Mouse (Mus musculus): ENCODE results near the gene Xntrpc. TPM values are rescaled to one million over a fixed set of nuclear protein-coding genes. Genes with fewer than 3 reads are reported as not detected.
"Not testable (repeated sequence)": the region's sequence is repeated elsewhere in the genome, so short reads cannot be mapped to it uniquely, and the experiment has no call there.

Xntrpc gene
- polyA plus RNA-seq, 1 experiment from 2014 or later: 0.45 TPM

DNA sequence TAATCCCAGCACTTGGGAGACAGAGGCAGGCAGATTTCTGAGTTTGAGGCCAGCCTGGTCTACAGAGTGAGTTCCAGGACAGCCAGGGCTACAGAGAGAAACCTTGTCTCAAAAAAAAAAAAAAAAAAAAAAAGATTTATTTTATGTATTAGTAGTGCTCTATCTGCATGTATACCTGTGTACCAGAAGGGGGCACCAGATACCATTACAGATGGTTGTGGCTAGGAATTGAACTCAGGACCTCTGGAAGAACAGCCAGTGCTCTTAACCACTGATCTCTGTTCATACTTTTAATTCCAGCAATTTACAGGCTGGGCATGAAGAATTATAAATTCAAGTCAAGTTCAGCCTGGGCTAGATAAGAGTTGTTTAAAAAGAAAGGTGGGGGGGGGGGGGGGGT is 17.0 kb upstream of the Xntrpc start:
- H3K27me3 ChIP-seq (ENCODE audit: insufficient read depth, low read length); ATAC-seq (replicated peaks; ENCODE audit: low FRiP score, low read depth); H3K36me3 ChIP-seq (ENCODE audit: insufficient read depth, low read length); H3K27ac ChIP-seq; H3K4me1 ChIP-seq (replicated peaks; ENCODE audit: insufficient read depth, low read length); H3K9ac ChIP-seq (ENCODE audit: low read depth, low read length); H3K4me3 ChIP-seq (replicated peaks; ENCODE audit: low read depth, low read length); H3K4me2 ChIP-seq (ENCODE audit: low read length); DNase-seq (ENCODE audit: low spot score); H3K9me3 ChIP-seq (replicated peaks; ENCODE audit: low read length): not testable (repeated sequence)
- TF ChIP-seq CTCF (IDR thresholded peaks at IDR 0.05; ENCODE audit: low read depth): peak; percentile 49

- Histone ChIP-seq H3K27ac (no peak overlapping the region), H3K4me1 (replicated peaks; ENCODE audit: insufficient read depth, low read length) (0 out of 2 replicates have a peak, but pooled peaks cover 9% of the 10 kb centered on the region), H3K4me3 (replicated peaks; ENCODE audit: low read depth, low read length) (no peak overlapping the region), H3K36me3 (ENCODE audit: insufficient read depth, low read length) (peaks cover 3% of the 10 kb centered on the region; the same call in 1 of the 2 replicates), H3K27me3 (ENCODE audit: insufficient read depth, low read length) (no peaks in the 10 kb centered on the region), H3K4me2 (ENCODE audit: low read length) (no peak overlapping the region), H3K9ac (ENCODE audit: low read depth, low read length) (no peak overlapping the region), H3K9me3 (replicated peaks; ENCODE audit: low read length) (no peaks in the 10 kb centered on the region)
- ATAC-seq (replicated peaks; ENCODE audit: low FRiP score, low read depth): no peak
- no peak for DNase-seq (ENCODE audit: low spot score)
- WGBS: 84% methylated on average over 3 of the region's 3 CpGs
- TF ChIP-seq CTCF (IDR thresholded peaks at IDR 0.05; ENCODE audit: low read depth): no peak
Measured at GRCm38 (mm10) chr7:102061353-102061752, 4.2 kb upstream of the Xntrpc start.

DNA sequence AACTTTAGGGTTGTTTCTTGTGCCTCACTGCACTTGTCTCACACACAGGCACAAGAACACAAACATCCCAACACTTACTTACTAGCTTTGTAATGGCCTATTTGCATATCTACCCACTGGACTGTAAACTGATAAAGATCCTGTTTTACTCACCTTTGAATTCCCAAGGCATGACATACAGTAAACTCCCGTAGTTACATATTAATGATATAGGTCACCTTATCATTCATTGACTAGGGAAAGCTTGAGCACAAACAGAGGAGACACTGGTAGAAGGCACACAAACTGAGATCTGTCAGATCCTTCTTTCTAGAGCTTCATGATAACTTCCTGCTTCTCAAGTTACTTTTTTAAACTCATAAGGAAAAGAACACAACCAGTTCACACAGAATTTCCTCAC is 3.3 kb upstream of the Xntrpc start:
- no peak for TF ChIP-seq CTCF (IDR thresholded peaks at IDR 0.05; ENCODE audit: low read depth)
- 50% methylated on average over 1 of the region's 1 CpGs for WGBS
- DNase-seq (ENCODE audit: low spot score): peak; percentile 17

GRCm38 (mm10) chr7:102063891-102064290 is 1.6 kb upstream of the Xntrpc start:
- Histone ChIP-seq H3K4me3 (replicated peaks; ENCODE audit: low read depth, low read length) (peak overlapping the region; percentile 59; the same call in 1 of the 2 replicates), H3K27me3 (ENCODE audit: insufficient read depth, low read length) (no peaks in the 10 kb centered on the region), H3K4me2 (ENCODE audit: low read length) (peak overlapping the region; percentile 73), H3K9me3 (replicated peaks; ENCODE audit: low read length) (no peaks in the 10 kb centered on the region), H3K36me3 (ENCODE audit: insufficient read depth, low read length) (no peaks in the 10 kb centered on the region), H3K27ac (no peak overlapping the region), H3K4me1 (replicated peaks; ENCODE audit: insufficient read depth, low read length) (0 out of 2 replicates have a peak, but pooled peaks cover 12% of the 10 kb centered on the region), H3K9ac (ENCODE audit: low read depth, low read length) (no peak overlapping the region)
- WGBS: 70% methylated on average over 9 of the region's 9 CpGs
- DNase-seq (ENCODE audit: low spot score) (no peak), ATAC-seq (replicated peaks; ENCODE audit: low FRiP score, low read depth) (no peak)
- no peak for TF ChIP-seq CTCF (IDR thresholded peaks at IDR 0.05; ENCODE audit: low read depth)

More for the DNA sequence above, 3.3 kb upstream of the Xntrpc start:
- H3K4me3 ChIP-seq (replicated peaks; ENCODE audit: low read depth, low read length): no peak overlapping the region
- no peaks in the 10 kb centered on the region for H3K27me3 ChIP-seq (ENCODE audit: insufficient read depth, low read length)
- H3K27ac ChIP-seq: 0 out of 2 replicates have a peak overlapping the region, but pooled peaks have one; percentile 31
- H3K4me1 ChIP-seq (replicated peaks; ENCODE audit: insufficient read depth, low read length): 0 out of 2 replicates have a peak, but pooled peaks cover 12% of the 10 kb centered on the region
- H3K36me3 ChIP-seq (ENCODE audit: insufficient read depth, low read length): no peaks in the 10 kb centered on the region
- 0 out of 2 replicates have a peak, but pooled peaks have one; percentile 21 for ATAC-seq (replicated peaks; ENCODE audit: low FRiP score, low read depth)
- H3K4me2 ChIP-seq (ENCODE audit: low read length): no peak overlapping the region
- H3K9me3 ChIP-seq (replicated peaks; ENCODE audit: low read length): no peaks in the 10 kb centered on the region
- H3K9ac ChIP-seq (ENCODE audit: low read depth, low read length): no peak overlapping the region

DNA sequence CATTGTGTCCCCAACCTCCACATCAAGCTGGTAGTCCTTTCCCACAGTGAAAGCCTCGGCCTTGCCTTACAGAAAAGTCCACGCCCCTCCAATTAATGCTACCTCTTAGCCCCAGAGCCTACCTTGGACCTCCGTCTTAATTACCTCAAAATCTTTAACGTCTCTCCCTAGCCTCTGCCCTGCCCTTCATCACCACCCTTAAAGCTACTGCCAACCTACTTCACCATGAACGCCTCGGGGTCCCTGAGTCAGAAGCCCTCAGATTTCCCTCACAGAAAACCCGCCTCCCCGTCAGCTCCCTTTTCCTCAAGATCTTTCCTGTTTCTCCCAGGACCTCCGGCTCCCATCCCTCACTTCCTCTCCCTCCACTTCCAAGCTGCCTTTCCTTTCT is 863 bp upstream of the Xntrpc start:
- H3K36me3 ChIP-seq (ENCODE audit: insufficient read depth, low read length): no peaks in the 10 kb centered on the region
- DNase-seq (ENCODE audit: low spot score) (no peak), ATAC-seq (replicated peaks; ENCODE audit: low FRiP score, low read depth) (peak; percentile 53)
- no peak for TF ChIP-seq CTCF (IDR thresholded peaks at IDR 0.05; ENCODE audit: low read depth)
- peak overlapping the region; percentile 59 for H3K4me3 ChIP-seq (replicated peaks; ENCODE audit: low read depth, low read length)
- H3K27ac ChIP-seq: peak overlapping the region; percentile 62
- H3K9ac ChIP-seq (ENCODE audit: low read depth, low read length): peak overlapping the region; percentile 69
- 0 out of 2 replicates have a peak, but pooled peaks cover 12% of the 10 kb centered on the region for H3K4me1 ChIP-seq (replicated peaks; ENCODE audit: insufficient read depth, low read length)
- peak overlapping the region; percentile 73 for H3K4me2 ChIP-seq (ENCODE audit: low read length)
- 1% methylated on average over 9 of the region's 9 CpGs for WGBS
- no peaks in the 10 kb centered on the region for H3K27me3 ChIP-seq (ENCODE audit: insufficient read depth, low read length)
- H3K9me3 ChIP-seq (replicated peaks; ENCODE audit: low read length): no peaks in the 10 kb centered on the region

DNA sequence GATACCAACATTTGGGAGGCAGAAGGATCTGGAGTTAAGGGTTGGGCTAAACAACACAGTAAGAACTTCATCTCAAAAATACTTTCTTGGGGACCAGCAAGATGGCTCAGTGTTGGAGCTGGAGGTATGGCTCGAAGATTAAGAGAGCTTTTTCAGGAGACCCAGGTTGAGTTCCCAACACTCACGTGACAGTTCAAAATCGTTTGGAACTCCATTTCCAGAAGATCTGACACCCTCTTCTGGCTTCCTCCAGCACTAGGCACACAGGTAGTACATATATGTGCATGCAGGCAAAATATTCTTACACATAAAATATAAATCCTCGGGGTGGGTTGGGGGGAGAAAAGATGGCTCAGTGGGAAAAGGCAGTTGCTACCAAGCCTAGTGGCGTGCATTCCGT is 850 bp downstream of the Xntrpc start:
- Histone ChIP-seq H3K27me3 (ENCODE audit: insufficient read depth, low read length) (no peaks in the 10 kb centered on the region), H3K36me3 (ENCODE audit: insufficient read depth, low read length) (0 out of 2 replicates have a peak, but pooled peaks cover 3% of the 10 kb centered on the region), H3K4me2 (ENCODE audit: low read length) (peak overlapping the region; percentile 73), H3K27ac (no peak overlapping the region), H3K9me3 (replicated peaks; ENCODE audit: low read length) (no peaks in the 10 kb centered on the region), H3K4me1 (replicated peaks; ENCODE audit: insufficient read depth, low read length) (0 out of 2 replicates have a peak, but pooled peaks cover 12% of the 10 kb centered on the region), H3K4me3 (replicated peaks; ENCODE audit: low read depth, low read length) (peak overlapping the region; percentile 59), H3K9ac (ENCODE audit: low read depth, low read length) (peak overlapping the region; percentile 69; the same call in 1 of the 2 replicates)
- DNase-seq (ENCODE audit: low spot score): no peak
- ATAC-seq (replicated peaks; ENCODE audit: low FRiP score, low read depth): no peak
- WGBS: 55% methylated on average over 6 of the region's 6 CpGs
- TF ChIP-seq CTCF (IDR thresholded peaks at IDR 0.05; ENCODE audit: low read depth): no peak

All from kidney, postnatal 0 days (tissue).